Mouse (Mus musculus) CD4-positive, CD25-positive, alpha-beta regulatory T cell, adult 4 months (primary cell): ENCODE data around the gene Kcnk7. TPM values are rescaled to one million over a fixed set of nuclear protein-coding genes. Genes with fewer than 3 reads are reported as not detected.

Experiments used
- ATAC-seq: one replicate; pipeline ENCODE4 v1.8.0; 2017
- polyA plus RNA-seq, 2 experiments: library from polyadenylated mRNA; unstranded; fragments of 100-300 nt; shearing (Covaris generic); gene quantifications; one replicate each; pipeline ENCODE4 v1.2.1; 2017

The Kcnk7 gene
- polyA plus RNA-seq, 2 experiments from 2014 or later, result 1.9 to 2.4 TPM

DNA sequence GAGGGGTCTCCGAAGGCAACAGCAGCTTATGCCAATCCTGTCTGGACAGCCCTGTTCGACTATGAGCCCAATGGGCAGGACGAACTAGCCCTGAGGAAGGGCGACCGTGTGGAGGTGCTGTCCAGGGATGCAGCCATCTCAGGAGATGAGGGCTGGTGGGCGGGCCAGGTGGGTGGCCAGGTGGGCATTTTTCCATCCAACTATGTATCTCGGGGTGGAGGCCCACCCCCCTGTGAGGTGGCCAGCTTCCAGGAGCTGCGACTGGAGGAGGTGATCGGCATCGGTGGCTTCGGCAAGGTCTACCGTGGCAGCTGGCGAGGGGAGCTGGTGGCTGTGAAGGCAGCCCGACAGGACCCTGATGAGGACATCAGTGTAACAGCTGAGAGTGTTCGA, 13.8 kb upstream of the Kcnk7 start:
- no peak for ATAC-seq

- no peak for ATAC-seq
Measured at GRCm38 (mm10) chr19:5691601-5692000, 12.6 kb upstream of the Kcnk7 start.

- no peak for ATAC-seq
Measured at GRCm38 (mm10) chr19:5692086-5692912, 11.9 kb upstream of the Kcnk7 start.

GRCm38 (mm10) chr19:5692913-5693396, 11.2 kb upstream of the Kcnk7 start:
- no peak for ATAC-seq

DNA sequence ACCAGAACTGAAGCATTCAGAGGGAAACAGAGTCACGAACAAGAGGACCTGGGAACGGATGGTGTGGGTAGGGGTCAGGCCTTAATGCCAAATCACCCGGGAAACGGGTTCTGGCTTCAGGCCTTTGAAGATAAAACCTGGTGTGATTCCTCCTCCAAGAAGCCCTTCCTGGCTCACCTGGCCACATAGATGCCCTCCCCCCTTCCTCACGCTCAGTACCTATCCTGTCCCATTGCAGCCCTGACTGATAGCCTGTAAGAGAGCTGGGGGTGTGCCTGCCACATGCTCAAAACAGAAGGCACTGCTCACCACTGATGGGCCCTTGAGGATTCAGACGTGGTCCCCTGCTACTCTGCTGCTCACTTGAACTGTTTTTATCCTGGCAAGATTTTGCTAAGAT, 10.4 kb upstream of the Kcnk7 start:
- ATAC-seq, result no peak

- no peak for ATAC-seq
Measured at GRCm38 (mm10) chr19:5695849-5696462, 8.2 kb upstream of the Kcnk7 start.

- ATAC-seq, result peak; percentile 73
Measured at GRCm38 (mm10) chr19:5704801-5705571, 819 bp downstream of the Kcnk7 start.

DNA sequence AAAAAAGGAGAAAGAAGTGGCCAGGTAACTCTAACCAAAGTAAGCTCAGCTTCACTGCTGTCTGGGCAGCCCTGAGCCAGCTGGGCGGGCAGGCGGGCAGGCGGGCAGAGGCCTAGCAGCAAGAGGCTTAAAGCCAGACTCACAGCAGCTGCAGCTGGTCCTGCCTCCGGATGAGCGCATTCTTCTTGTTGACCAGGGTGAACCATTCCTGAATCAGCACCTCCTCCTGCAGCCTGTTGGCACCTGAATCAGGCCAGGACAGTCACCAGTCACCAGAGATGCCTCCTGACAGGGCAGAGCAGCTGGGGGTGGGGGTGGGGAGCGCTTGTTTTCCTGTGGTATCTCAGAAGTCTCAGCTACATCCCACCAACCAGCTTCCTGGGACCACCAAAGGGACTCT, 5.9 kb downstream of the Kcnk7 start:
- no peak for ATAC-seq

GRCm38 (mm10) chr19:5710581-5710980, 6.4 kb downstream of the Kcnk7 start:
- no peak for ATAC-seq

- ATAC-seq, result peak; percentile 45
Measured at GRCm38 (mm10) chr19:5711218-5711617, 7.1 kb downstream of the Kcnk7 start.

- no peak for ATAC-seq
Measured at GRCm38 (mm10) chr19:5711907-5712460, 7.8 kb downstream of the Kcnk7 start.

- ATAC-seq, result no peak
Measured at GRCm38 (mm10) chr19:5713255-5713654, 9.1 kb downstream of the Kcnk7 start.

- no peak for ATAC-seq
Measured at GRCm38 (mm10) chr19:5713730-5714129, 9.6 kb downstream of the Kcnk7 start.

DNA sequence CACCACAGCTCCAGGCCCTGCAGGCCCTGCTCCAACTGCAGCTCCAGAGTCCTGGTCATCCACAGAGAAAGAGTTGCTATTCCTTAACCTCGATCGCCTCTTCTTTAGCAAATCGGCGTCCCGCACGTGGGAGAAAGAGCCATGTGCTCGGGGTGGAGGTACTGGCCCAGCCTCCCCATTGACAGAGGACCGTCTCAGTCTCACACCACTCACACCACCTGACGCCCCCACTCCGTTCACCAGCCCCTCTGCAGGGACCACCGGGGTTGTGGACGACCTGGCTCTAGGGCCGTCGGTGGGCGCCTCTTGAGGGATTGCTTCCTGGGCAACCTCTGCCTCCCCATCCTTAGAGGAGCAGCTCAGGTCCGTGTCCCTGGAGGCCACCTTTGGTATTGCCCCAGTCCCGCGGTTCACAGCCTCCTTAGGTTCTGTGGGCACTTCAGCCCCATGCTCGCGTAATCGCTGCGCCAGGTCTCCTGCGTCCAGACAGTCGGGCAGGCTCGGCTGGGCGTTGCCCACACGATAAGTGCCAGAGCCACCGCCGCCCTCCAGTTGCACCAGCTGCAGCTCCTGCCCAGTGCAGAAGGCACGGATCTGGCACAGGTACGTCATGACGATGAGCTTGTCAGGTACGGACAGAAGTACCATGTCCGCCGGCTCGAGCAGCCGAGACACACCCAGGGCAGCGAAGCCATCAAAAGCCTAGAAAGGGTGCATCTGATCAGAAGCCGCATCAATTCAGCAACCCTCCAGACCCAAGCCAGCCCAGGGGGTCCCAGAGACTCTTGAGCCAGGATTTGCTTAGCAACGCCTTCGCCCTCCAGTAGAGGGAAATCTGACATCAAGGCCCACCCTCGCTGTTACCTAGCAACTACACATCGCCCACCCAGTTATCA, 11.9 kb downstream of the Kcnk7 start:
- no peak for ATAC-seq

DNA sequence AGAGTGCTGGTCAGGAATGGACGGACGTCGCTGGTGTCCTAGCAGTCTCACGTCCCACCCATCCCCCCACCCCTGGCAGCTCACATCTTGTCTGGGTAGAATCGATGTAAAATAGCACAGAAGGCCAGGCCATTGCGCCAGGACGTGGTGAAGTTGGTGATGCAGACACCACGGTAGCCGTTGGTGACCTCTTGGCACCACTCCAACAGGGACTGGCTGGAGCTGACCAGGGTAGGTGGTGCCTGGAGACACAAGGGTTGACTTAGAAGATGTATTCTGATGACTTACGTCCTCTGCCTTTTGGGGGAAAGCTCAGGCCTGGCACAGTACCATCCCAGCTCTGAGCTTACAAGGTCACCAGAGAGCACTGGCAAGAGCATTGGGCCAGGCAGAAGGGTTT, 12.8 kb downstream of the Kcnk7 start:
- ATAC-seq, result no peak

- ATAC-seq, result no peak
Measured at GRCm38 (mm10) chr19:5721233-5721632, 17.1 kb downstream of the Kcnk7 start.

- no peak for ATAC-seq
Measured at GRCm38 (mm10) chr19:5722848-5723425, 18.8 kb downstream of the Kcnk7 start.

DNA sequence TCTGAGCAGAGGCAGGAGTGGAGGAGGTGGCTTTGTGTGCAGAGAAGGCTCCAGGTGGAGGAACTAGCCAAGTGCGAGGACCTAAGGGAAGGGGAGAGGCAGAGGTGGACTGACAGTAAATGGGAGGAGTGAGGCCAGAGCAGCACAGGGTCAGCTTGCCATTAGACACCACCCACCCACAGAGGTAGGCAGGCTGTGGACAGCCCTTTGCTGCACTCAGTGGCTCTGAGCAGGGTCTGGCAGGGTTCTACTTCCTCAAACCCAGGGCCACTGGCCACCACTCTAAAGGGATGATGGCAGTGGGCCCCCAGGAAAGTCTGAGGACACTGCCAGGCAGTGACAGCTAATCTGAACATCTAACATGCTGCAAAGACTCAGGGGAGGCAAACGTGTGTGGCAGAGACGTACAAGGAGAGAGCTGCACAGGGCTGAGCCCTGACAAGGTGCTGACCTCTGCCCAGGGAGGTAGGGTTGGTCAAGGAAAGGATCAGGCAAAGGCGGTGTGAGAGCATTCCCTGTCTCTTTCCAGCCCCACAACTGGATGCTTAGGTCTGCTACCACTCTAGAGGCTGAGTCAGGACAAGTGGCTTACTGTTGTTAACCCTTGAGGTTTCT, 19.9 kb downstream of the Kcnk7 start:
- no peak for ATAC-seq

DNA sequence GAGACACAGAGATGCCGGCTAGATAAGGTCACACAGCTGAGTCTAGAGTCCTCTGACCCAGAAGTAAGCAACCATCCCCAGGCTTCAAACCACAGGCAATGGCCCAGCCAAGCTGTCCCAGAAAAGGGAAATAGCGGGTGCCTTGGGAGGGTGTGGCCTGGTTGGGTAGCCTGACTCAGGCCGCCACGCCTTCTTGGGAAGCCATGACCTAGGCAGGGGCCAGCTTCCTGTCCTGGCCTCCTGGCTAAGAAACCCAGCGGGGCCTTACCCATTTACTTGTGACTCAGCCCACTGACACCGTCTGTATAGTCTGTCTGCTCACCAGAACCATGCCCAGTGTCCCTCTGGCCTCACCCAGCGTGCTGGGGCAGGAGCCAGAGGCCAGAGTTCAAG, 20.4 kb downstream of the Kcnk7 start:
- no peak for ATAC-seq

GRCm38 (mm10) chr19:5725029-5725707, 21.0 kb downstream of the Kcnk7 start:
- no peak for ATAC-seq
